8 mouse cellular contexts compared by ENCODE assay signal in genomic region chr11:22981984-22982757, GRCm38 (mm10). TPM values are rescaled to one million over a fixed set of nuclear protein-coding genes. Genes with fewer than 3 reads are reported as not detected.
DNase-seq lines count a peak whose midpoint lies in the region.

TSS of gene Gm28048 (minus strand) at chr11:22982090.
TSS of gene Commd1 (minus strand) at chr11:22982382.

- peak; percentile 88 for DNase-seq in MEL-GATA-1-ER (ENCODE audit: extremely low read depth, low read depth)
- peak; percentile 97 for DNase-seq in cerebellum, adult 8-10 months
- peak; percentile 95 for DNase-seq in forelimb bud, embryonic 11.5 days (ENCODE audit: low read depth, low spot score)
- DNase-seq in hindbrain, embryonic 10.5 days (ENCODE audit: low spot score), result peak; percentile 96
- DNase-seq in layer of hippocampus, postnatal 10 days (ENCODE audit: low spot score in 2 of 2), result peak; percentile 98 to 99
- DNase-seq in lung, postnatal 10 days, result peak; percentile 98
- peak; percentile 96 for DNase-seq in ovary, postnatal 36 days (ENCODE audit: low spot score)
- peak; percentile 97 for DNase-seq in thymus, postnatal 25 days

- 3% methylated on average over 42 of the region's 42 CpGs for WGBS in hindbrain, embryonic 10.5 days

- no peaks in the 10 kb centered on the region for H3K9me3 ChIP-seq in hindbrain, embryonic 10.5 days

- peaks cover 16% of the 10 kb centered on the region for H3K36me3 ChIP-seq in hindbrain, embryonic 10.5 days

- H3K4me1 ChIP-seq in hindbrain, embryonic 10.5 days (replicated peaks), result peaks cover 20% of the 10 kb centered on the region

- H3K4me3 ChIP-seq in hindbrain, embryonic 10.5 days, result peak within 1 kb of the TSS; percentile 77

- H3K27ac ChIP-seq in hindbrain, embryonic 10.5 days, result peak within 1 kb of the TSS; percentile 96

- H3K27me3 ChIP-seq in hindbrain, embryonic 10.5 days (ENCODE audit: insufficient read depth, poor library complexity, severe bottlenecking), result no peaks in the 10 kb centered on the region

RNA-seq across cellular contexts. Expression of gene Gm28048, which starts in this region (rescaled TPM):
- 3.3 and 4.5 TPM in 2 replicates for polyA plus RNA-seq in hindbrain, embryonic 10.5 days (2016; fragmentation: Nextera tagmentation; extraction: Ambion mirVana)
- 1 to 10 TPM; 5.5 to 8.3 TPM for total RNA-seq in layer of hippocampus, postnatal 10 days (2021)

RNA-seq across cellular contexts. Expression of gene Commd1, which starts in this region (rescaled TPM):
- 374 and 405 TPM in 2 replicates for polyA plus RNA-seq in hindbrain, embryonic 10.5 days (2016; fragmentation: Nextera tagmentation; extraction: Ambion mirVana)
- 10 to 100 TPM; 58.9 to 72.5 TPM for total RNA-seq in layer of hippocampus, postnatal 10 days (2021)

Comparison
In these comparisons a context has a peak if more than half of its experiments do, and no peak if none do; other contexts are left out.
1. Peak in every context shown above with its lines: DNase-seq, H3K4me3 ChIP-seq and H3K27ac ChIP-seq.